Mouse (Mus musculus) ovary, postnatal 10 days (tissue): ENCODE results near the gene Zfp784.
"Not testable (repeated sequence)": the region's sequence is repeated elsewhere in the genome, so short reads cannot be mapped to it uniquely, and the experiment has no call there.

ENCODE experiments used
- DNase-seq: peaks from one replicate; pipeline ENCODE4 v3.0.0; 2022; ENCODE audit warnings: low spot score

Zfp784 gene

DNA sequence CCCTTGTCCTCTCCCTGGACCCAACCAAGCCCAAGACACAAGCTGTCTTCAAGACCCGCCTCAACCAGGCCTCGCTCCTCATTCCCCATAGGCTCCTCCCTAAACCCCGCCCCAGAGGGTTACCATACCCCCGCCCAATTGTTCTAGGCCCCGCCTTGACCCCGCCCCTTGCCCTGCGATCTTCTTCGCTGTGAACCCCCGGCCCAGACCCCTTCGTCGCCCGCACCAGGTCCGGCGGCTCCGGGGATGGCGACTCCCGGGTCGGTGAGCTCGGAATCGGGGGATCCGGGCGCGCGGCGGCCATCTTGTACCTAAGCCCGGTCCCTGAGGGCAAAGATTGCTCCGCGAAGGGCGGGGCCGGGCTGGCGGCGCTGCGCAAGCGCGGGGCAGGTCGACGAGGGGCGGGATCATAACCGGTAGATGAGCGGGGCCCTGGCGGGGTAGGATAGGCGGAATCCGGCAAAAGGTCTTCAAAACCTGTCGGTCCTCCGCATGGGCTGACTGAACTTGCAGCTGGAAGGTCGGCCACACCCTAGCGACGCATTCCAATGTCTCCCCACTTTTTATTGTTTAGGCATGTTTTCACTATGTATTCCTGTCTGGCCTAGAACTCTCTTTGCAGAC, at the start of gene Zfp784:
Gene Zfp784 (minus strand): TSS at position 338 of the 624 bp plus-strand sequence.
- DNase-seq = peak; percentile 90

DNA sequence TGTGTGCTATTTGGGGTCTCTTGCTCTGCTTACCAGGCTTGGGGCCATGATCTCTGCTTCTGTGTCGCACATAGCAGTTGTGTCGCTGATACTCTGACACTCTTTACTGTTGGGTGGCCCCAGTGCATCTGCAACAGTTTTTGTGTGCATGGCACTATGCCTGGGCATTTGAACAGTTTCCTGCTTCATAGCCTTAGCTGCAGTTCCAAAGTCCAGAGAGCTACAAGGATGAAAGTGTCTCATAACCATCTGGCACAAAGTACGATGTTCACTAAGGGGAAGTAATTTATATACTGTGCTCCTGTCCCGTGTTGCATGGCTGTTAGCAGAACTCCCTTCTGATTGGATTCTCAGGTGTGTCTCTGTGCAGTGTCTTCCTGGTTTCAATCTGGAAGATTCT, 49.6 kb upstream of the Zfp784 start:
- no peak for DNase-seq

DNA sequence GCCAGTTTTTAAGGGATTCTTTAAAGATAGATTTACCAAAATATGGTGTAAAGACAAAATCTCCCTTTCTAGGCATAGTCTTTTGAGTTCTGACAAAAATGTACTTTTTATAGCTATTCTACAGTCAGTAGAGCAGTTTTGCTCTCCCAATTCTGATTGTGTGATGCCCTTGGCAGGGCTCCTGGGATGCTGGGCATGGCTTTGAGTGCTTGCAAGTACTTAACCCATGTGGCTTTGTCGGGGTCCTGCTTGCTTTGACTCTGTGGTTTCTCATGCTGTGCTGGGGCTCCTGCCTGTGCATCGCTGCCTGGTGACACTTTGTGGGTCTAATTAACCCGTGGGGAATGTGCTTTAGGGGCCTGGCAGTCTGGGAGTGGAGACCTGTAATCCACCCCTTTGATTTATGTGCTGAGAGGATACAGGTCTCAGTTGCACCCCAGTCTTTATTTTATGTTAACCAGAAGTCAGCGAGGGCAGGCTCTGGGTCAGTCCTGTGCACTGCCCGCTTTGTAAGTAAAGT, 48.7 kb upstream of the Zfp784 start:
- DNase-seq = no peak

DNA sequence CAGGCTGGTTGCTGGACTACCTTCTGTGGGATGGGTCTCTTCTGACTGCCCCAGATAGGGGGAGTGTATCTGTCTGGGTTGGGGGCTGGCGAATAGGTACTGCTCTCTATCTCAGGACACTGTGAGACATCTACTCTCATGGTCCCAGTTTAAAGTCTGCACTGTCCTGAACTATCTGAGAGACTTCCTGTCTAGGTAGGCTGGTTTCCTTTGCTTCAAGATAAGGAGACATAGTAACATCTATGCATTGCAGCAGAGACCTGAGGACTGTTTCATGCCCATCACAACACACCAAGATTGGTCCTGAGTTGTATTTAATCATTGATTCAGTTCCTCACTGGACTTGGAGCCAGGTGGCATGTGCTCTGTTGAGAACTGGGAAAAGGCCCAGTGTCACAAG, 47.3 kb upstream of the Zfp784 start:
- no peak for DNase-seq

DNA sequence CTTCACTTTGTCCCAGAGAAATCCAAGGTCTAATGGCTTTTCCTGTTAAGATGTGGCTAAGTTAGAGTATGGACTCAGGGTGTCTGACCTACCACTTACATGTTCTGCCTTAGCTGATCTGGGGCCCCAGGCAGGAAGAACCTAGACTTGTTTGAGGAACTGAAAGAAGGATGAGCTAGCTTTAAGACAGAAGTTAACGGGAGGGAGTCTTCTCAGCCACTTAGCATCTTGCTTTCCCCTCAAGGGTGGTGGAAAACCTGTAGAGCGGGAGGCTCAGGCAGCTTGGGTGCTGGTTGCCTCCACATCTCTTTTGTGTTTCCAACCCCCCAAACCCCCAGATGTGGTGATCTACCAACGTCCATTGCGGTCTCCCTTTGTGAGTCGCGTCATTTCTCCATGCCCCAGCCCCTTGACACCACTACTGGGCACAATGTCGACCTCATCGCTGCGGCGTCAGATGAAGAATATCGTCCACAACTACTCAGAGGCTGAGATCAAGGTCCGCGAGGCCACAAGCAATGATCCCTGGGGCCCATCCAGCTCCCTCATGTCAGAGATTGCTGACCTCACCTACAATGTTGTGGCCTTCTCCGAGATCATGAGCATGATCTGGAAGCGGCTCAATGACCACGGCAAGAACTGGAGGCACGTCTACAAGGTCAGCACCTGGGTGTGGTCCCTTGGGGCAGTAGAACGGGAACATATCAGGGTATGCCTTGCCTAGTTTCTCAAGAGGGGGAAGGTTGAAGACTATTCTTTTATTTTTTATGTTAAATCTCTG, 45.3 kb upstream of the Zfp784 start:
- no peak for DNase-seq

DNA sequence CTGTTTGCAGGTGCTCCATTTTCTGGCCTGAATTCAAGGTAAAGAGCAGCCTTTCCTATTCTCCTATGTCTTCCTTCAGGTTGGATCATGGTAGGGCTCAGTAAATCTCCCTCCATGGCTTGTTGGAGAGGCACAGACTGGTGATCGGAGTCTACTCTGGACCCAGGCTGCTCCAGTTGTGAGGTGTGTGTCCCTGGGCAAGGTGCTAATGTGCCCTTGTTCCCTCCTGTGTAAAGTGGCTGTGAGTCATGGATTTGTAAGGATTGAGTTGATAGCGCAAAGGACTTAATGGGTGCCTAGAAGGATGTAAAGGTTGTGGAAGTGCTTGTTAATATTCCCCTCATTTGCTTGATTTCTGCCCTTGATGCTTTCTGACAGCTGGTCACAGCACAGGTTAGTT, 43.7 kb upstream of the Zfp784 start:
- no peak for DNase-seq

DNA sequence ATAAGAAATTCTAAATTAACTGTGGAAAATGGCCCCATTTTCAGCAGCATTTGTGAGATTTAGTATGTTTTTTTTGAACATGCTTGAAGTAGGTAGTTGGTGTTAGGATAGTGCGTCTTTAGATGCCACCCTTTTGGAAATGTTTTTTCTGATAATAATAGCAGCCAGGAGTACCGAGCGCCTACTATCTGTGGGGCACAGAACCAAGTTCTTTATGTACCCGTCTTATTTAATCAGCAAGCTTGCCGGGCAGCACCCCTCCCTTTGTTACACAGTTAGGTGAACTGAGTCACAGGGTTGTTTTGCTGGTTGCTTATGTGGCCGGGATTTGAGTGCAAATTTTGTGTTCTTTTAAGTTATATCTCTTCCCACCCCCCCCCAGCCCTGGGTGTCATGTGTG, 43.0 kb upstream of the Zfp784 start:
- DNase-seq = no peak

DNA sequence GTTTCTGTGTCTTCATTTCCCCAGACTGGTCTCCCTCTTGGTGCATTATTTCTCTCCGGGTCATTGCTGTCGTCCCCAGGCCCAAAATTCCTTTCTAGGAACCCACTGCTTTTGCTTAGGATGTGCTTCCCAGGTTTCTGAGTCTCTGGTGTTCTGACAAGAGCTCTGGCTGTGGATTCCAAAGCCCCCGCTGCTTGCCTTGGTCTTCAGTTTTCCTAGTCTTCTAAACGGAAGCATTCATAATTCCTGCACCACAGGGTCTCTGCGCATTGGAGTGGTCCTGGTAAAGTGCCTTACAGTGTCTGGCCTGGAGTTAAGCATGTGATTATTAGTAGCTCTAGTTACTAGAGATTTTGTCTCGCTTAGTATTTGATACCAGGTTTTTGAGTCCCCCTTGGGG, 42.6 kb upstream of the Zfp784 start:
- no peak for DNase-seq

DNA sequence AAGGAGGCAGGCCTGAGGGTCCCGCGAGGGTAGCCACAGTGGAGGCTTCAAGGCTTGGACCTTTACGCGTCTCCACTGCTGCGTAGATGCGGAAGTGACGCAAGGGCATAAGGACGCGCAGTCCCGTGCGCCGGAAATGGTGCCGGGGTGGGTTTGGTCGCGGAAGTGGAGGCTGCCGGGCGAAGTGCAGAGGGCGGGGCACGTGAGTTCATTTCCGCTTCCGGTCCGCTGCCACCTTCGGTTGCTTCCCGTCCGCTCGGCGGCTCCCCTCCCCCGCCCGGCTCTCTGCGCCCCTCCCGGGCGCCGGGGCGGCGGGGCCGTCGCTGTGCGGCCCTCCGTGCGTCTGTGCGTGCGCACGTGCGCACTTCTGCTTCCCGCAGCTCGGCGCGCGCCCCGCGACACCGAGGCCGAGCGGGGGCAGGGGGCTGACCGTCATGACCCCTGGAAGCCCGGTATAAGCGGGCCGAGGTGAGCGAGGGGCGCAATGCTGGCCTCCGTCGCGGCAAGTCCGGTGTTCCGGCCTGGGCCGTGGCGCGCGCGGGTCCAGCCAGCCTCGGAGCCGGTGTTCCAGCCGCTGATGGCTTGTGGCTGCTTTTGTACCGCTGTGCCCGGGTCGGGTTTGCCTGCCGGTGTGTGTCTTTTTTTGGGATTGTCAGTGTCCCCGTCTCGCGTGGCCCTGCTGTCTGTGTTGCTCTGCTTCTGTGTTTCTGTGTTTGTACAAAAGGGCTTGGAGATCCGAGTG, 41.9 kb upstream of the Zfp784 start, which contains the start of gene Epn1:
Gene Epn1 (plus strand): TSS at position 226 of the 742 bp plus-strand sequence.
- DNase-seq = peak; percentile 91

DNA sequence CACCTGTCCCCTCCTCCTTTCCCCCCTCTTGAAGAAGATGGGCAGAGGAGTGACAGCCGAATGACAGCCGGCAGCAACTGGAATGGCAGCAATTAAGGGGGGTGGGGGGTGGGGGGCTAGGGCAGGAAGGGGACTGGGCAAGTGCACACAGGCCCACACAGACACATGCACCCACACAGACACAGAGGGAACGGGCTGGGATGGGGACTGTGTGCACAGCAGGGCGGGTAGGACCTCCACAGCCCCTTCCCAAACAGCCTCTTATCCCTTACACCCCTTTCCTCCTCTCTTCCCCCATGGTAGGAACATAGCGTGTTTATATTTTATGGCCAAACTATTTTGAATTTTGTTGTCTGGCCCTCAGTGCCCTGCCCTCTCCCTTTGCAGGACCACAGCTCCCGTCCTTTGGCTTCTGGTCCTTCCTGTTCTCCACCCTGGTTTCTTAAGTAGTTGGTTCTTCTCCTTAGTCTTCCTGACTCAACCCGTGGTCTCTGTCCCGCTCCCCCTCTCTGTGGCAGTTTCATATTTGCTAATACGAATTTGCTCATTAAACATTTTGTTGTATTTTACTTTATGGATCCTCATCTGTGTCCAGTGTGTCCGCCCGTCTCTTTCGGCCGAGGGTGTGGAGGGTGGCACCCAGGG, 41.2 kb upstream of the Zfp784 start:
- DNase-seq = not testable (repeated sequence)

DNA sequence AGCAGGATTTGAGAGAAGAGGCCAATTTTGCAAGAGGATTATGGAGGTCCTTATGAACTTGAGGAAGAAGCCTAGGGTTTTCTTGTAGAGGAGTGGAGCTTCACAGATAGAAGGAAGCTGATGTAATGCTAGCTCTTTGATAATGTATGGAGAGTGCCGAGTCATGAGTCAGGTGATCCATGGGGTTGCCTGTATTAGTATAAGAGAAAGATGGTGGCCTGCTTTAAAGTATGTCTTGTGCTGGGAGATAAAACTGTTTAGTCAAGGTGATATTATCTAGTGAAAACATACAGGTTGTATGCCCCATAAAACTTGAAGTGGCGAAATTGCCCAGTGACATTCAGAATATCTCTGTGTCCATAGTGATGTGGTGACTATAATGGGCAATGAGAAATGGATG, 38.7 kb upstream of the Zfp784 start:
- no peak for DNase-seq

DNA sequence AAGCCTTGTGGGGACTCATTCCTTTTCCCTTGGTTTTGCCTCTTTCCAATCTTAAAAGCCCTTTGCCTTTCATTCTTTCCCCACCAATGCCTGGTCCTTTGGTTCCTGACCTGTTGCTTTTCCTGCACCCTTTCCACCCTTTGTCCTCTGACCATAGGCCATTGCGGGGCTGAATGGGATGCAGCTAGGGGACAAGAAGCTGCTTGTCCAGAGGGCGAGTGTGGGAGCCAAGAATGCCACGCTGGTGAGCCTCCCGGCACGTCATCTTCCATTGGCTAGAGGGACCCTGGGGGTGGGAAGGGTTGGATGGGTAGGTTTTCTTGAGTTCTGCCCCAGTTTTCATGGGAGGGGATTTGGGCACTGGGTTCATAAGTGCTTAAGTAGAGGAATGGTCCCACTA, 36.7 kb upstream of the Zfp784 start:
- no peak for DNase-seq

DNA sequence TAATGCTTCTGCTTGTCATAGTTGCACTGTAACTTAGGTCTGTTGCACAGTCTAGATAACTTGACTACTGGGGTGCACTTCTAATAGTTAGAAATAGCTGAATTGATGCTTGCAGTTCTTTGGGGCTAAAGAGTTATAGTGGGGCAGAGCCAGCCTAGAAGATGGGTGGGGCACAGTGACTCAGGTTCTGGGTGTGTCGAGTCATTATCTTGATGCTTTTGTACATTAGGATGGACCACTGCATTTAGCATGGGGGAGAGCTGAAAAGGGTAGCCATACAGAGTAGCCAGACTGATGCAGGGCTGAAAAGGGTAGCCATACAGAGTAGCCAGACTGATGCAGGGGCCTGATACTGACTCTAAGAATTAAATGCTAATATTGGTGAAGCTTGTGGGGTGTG, 35.3 kb upstream of the Zfp784 start:
- no peak for DNase-seq

DNA sequence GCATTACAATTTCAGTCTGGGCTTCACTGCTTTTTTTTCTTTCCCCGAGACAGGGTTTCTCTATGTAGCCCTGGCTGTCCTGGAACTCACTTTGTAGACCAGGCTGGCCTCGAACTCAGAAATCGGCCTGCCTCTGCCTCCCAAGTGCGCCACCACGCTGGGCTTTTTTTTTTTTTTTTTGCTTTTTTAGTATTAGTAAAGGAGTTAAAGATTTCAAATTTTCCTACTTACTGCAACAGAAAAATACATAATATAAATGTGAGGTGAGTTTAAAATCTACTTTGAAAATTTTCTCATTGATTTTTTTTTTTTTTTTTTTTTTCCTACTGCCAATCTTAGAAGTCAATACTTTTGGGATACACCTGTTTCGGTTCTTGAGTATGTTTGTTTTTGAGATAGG, 26.6 kb upstream of the Zfp784 start:
- DNase-seq = no peak

DNA sequence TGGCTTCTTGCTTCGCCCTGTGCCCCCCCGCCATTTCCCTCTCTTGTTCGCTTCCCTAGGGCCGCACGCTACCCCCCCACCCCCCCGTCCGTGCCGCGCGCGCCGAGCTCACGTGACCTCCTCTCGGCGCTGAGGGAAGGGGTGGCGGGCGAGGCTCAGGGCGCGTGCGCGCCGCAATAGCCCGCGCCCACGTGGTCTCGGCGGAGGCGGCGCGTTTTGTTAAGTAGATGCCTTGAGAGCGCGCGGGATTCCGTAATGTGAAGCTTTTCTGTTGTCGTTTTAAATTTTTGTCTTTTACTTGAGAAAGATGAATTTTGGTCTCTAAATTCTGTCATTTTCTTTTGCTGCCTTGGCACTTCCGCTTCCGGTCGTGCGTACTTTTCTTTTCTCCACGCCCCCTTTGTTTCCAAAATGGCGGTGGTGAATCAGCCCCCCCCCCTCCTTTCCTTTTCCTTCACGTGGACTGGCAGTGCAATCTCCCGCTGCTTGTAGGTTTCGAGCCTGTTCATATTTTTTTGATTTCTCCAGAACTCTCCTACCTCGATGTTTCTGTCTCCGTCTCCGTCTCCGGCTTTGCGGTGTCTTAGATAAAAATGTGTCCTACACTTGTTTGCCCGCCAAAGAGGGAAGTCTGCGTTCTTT, 24.2 kb upstream of the Zfp784 start:
- DNase-seq = no peak

DNA sequence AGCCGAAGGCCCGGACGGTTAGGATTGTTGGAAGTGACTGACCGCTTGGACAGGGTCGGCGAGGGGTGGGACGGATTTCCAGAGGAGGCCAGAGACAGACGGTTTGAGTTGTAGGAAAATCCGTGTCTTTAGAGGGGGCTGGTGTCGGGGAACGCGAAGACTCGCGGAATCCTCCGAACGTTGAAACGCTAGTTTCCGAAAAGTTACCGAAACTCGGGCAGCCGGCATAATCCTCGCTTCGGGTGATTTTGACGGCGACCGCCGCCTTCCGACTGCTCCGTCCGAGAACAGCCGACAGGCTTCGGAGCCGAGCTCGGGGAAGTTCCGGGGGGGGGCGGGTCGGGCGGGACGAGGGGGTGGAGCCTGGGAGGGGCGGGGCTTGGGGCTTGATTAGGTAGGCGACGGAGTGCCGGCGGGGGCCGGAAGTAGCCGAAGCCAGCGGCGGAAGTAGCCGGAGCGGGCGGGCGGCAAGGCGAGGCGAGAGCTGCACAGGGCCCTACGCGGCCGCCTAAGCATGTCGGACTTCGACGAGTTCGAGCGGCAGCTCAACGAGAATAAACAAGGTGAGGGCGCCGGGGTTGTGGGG, 23.6 kb upstream of the Zfp784 start, which contains the start of gene U2af2:
Gene U2af2 (plus strand): TSS at position 370 of the 586 bp plus-strand sequence.
- peak; percentile 74 for DNase-seq

DNA sequence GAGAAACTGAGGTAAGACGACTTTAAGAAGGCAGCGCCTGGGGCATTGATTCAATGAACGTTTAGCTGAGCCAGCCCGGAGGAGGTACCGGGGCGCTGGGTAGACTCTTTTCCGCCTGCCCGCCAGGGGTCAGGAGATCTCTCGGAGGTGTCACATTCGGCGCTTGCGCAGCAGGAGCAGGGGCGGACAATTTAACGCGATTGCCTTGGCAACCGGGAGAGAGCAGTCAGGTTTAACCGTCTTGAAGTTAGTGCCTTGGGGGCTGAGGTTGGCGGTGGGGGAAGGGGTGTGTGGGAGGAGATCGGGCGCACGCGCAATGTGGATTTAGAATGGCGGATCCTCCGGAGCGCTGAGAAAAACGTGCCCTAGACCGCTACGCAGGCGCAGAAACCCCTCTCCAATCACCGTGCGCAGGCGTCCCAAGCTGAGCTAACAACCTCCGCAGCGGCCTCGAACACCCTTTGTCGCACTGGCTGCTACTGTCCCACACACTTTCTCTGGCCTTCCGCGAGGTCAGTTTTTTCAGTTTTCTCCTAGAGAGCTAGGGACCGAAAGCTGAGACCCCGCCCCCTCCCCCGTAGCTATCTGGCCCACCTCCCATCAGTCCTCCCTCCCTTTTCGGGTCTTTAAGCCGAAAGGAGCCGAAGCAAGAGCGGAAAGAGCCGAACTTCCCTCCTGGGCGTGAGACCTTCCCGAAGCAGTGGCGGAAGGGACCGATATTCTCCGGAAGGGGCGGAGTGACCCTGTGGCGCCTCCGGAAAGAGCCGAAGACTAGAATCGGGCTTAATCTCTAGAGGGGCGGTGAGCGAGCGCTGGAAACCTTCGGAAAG, 22.9 kb upstream of the Zfp784 start:
- DNase-seq = peak; percentile 98

DNA sequence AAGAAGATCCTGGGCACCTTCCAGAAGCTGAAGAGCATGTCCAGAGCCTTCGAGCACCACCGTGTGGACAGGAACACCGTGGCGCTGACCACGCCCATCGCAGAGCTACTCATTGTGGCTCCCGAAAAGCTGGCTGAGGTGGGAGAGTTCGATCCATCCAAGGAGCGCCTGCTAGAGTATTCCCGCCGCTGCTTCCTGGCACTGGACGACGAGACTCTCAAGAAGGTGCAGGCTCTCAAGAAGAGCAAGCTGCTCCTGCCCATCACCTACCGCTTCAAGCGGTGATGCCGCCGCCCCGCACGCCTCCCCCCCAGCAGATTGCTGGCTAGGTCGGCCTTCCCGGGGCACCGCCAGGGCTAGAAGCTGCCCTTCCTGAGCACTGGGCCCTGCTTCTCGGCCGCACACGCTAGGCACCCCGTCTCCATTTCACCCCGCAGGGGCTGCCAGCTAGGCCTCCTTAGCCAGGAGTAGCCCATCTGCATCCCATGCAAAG, 22.0 kb upstream of the Zfp784 start:
- no peak for DNase-seq

DNA sequence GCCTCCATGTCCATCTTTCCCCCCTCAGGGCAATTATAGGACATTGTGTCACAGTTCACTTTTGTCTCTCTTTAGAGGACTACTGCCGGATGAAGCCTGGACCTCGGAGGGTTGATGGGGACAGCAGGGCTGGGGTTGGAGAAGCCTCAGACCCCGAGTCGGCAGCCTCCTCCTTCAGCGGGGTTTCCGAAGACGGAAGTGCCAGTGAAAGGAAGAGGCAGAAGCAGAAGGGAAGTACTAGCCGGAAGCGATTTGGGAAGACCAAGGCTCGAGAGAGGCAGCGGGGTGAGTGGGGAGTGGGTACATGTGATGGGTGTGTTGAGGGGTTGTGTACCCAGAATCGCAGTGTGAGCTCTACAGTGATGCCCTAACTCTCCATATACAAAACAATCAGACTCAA, 21.2 kb upstream of the Zfp784 start:
- DNase-seq = no peak

DNA sequence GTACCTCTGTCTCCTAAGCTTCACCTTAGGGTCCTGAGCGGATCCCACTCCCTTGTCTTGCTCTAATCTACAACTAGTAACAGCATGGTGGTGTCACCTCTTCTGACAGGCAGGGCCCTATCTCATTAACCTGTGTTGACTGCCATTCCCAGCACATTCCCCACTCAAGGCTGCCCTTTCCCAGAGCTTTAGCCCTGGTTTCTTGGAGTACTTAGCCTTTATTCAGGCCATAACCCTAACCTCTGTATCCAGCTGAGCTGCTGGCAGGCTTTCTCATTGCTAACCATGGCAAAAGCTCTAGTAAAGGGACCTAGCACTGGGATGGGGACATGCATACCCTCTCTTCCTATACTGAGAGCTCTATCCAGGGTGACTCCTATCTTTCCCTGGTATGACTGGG, 20.4 kb upstream of the Zfp784 start:
- no peak for DNase-seq
